Mouse (Mus musculus): ENCODE data around the gene Etfbkmt.

GRCm38 (mm10) chr6:149141393-149142173 is 1.9 kb downstream of the Etfbkmt start:
- TF ChIP-seq POLR2A (IDR thresholded peaks at IDR 0.05; ENCODE audit: extremely low read depth, insufficient read depth, low read length) (no peak; the same call in 1 of the 2 replicates), CTCF (IDR thresholded peaks at IDR 0.05; ENCODE audit: extremely low read depth, insufficient read depth, low read length) (no peak)
